Mouse (Mus musculus) forebrain, embryonic 11.5 days (tissue): ENCODE measurements at regions not wholly inside any gene's neighbourhood (a gene's known extent, or its start where the extent isn't known, plus 50 kb on each side); places are given as distances from the start of the nearest gene placed in this dataset.

Experiments used
- ATAC-seq: fragments of 200-750 bp; cut with Nextera tagmentation; replicated peaks from 2 replicates; pipeline ENCODE4 v1.8.0; 2017; ENCODE audit warnings: moderate TSS enrichment; ENCODE audit not compliant: low FRiP score
- DNase-seq: peaks from one replicate; pipeline ENCODE4 v3.0.0-alpha.2; 2017; ENCODE audit warnings: low spot score
- H3K27ac ChIP-seq: fragments of 300-500 bp; sonication (generic); 2 replicates; pipeline ENCODE4 v1.5.1; 2014; ENCODE audit warnings: low read depth, low read length
- H3K27me3 ChIP-seq: fragments of 300-500 bp; sonication (generic); 2 replicates; pipeline ENCODE4 v1.6.1; 2014; ENCODE audit warnings: mild to moderate bottlenecking, low read length, mixed read lengths; ENCODE audit not compliant: control insufficient read depth, insufficient read depth
- H3K36me3 ChIP-seq: fragments of 300-500 bp; sonication (generic); 2 replicates; pipeline ENCODE4 v1.6.1; 2014; ENCODE audit warnings: mild to moderate bottlenecking, low read length, moderate library complexity, mixed read lengths; ENCODE audit not compliant: control insufficient read depth, insufficient read depth
- H3K4me1 ChIP-seq: fragments of 300-500 bp; sonication (generic); replicated peaks from 2 replicates; pipeline ENCODE4 v1.6.1; 2014; ENCODE audit warnings: low read length, mixed read lengths; ENCODE audit not compliant: control insufficient read depth, insufficient read depth
- H3K4me2 ChIP-seq: fragments of 300-500 bp; sonication (generic); 2 replicates; pipeline ENCODE4 v1.6.1; 2014; ENCODE audit warnings: low read depth, mild to moderate bottlenecking, low read length, moderate library complexity, mixed read lengths; ENCODE audit not compliant: severe bottlenecking
- H3K4me3 ChIP-seq: fragments of 300-500 bp; sonication (generic); 2 replicates; pipeline ENCODE4 v1.5.1; 2014; ENCODE audit warnings: low read depth, low read length
- H3K9ac ChIP-seq: fragments of 300-500 bp; sonication (generic); 2 replicates; pipeline ENCODE4 v1.6.1; 2014; ENCODE audit warnings: low read length
- H3K9me3 ChIP-seq: fragments of 300-500 bp; sonication (generic); 2 replicates; pipeline ENCODE4 v1.6.1; 2016; ENCODE audit warnings: low read length, mixed read lengths; ENCODE audit not compliant: control insufficient read depth
- WGBS: fragments of 180-500 bp; shearing (Covaris S2); extraction: QIAGEN DNeasy Blood & Tissue Kit; methylation state at CpG from one replicate; pipeline ENCODE4 v1.1.7; 2014; 5-methylcytosine and 5-hydroxymethylcytosine counted together

DNA sequence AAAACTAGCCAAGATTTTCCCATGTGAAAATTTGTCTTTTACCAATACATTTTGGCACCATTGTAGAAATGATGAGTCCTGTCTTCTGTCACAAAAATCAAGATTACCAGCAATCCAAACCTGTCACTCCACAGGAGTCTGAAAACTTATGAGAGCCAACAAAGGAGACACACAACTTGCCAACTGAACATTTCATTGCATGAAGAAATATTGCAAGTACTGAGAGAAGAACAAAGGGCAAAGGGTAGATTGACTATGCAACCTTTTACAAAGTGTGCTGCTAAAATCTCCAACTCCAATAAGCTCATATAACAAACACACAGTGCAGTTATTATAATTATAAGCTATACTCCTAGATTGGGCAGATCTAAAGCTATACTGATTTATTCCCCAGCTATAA, 108.7 kb upstream of the Cpeb2 start:
- Histone ChIP-seq H3K9me3 (no peaks in the 10 kb centered on the region), H3K4me1 (no peaks in the 10 kb centered on the region), H3K4me2 (no peak overlapping the region), H3K9ac (no peak overlapping the region), H3K36me3 (no peaks in the 10 kb centered on the region), H3K27ac (no peak overlapping the region), H3K27me3 (no peaks in the 10 kb centered on the region), H3K4me3 (no peak overlapping the region)
- DNase-seq (no peak), ATAC-seq (no peak)

DNA sequence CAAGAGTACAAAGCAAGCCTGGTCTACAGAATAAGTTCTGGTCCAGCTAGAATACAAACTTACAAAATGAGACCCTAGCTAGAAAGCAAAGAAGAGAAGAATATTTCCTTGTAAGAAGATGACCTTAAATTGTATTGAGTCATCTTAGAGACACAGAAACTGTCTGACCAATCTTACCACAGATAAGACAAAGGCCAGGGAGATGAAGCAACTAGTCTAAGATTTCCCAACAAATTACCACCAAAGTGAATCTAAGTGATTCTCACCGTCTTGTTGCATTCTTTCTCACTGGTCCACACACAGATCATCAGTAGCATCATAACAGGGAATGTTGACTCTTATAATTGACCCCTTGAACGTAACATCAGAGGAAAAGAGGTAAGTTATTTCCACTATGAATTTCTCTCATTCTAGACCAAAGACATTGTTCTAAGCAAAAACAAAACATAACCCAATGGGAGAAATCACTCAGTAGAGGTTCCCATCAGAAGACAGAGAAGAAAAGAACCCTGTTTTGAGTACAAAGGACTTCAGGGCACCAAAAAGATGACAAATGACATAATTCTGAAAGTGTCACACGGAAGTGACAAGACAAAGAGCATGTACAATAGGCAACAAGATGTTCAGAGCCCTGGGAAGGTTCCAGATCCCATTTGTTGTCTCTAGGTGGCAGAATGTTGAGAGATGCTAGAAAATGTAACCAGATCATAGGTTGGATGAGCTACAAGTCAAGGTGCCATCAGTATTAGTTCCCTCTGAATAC, 107.0 kb upstream of the Cpeb2 start:
- WGBS, result 80% methylated on average over 3 of the region's 3 CpGs
- H3K4me1 ChIP-seq, result no peaks in the 10 kb centered on the region
- DNase-seq, result no peak
- no peak for ATAC-seq
- H3K4me2 ChIP-seq, result no peak overlapping the region
- H3K9me3 ChIP-seq, result no peaks in the 10 kb centered on the region
- no peaks in the 10 kb centered on the region for H3K27me3 ChIP-seq
- H3K36me3 ChIP-seq, result no peaks in the 10 kb centered on the region
- H3K9ac ChIP-seq, result no peak overlapping the region
- no peak overlapping the region for H3K27ac ChIP-seq
- no peak overlapping the region for H3K4me3 ChIP-seq

DNA sequence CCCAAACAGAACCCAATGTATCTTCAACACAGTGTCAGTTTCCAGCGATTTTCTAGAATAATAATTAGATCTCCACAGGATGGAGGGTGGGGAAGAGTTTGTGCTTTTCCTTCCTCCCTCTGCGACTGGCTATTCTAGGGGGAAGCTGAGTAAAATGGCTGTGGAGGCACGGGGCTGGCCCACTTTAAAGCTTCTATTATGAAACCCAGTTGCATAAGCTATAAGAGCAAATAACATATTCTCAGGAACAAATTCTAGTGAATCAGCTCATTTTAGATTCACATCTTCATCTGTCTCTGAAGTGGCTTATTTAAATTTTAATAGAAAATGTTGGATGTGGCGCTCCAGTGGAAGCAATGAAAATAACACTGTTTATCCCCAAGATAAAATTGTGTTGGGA, 102.6 kb upstream of the Cpeb2 start:
- no peak for DNase-seq
- H3K4me3 ChIP-seq, result no peak overlapping the region
- H3K4me1 ChIP-seq, result no peaks in the 10 kb centered on the region
- 75% methylated on average over 4 of the region's 4 CpGs for WGBS
- no peaks in the 10 kb centered on the region for H3K36me3 ChIP-seq
- no peak overlapping the region for H3K4me2 ChIP-seq
- H3K27me3 ChIP-seq, result no peaks in the 10 kb centered on the region
- no peaks in the 10 kb centered on the region for H3K9me3 ChIP-seq
- no peak overlapping the region for H3K9ac ChIP-seq
- ATAC-seq, result no peak
- H3K27ac ChIP-seq, result no peak overlapping the region

DNA sequence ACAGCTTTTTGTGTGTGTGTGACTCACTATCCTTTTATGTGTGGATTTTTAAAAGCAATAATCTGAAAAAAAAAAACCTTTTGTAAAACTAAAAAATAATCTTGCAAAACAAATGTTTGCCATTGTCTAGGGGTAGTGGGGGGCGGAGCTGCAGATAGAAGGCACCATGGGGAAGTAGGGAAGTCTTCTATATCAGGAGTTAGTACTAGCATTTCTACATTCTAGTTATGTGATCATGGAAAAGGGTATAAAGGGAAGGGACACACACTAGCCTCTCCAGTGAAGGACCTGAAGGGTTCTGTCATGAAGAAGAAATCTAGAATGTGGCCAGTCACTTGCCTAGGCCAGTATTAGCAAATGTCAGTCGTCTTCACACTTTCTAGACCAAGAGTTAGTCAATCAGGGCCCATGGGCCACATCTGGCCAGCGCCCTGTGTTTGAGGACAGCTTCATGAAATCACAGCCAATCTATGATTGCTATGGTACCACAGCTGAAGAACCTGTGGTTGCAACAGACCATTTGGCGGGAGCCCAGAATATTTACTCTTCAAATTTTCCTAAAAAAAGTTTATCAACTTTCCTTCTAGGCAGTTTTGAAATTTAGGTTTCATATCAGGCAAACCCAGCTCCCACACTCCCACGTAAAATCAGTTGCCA, 101.9 kb upstream of the Cpeb2 start:
- 93% methylated on average over 5 of the region's 5 CpGs for WGBS
- H3K36me3 ChIP-seq, result no peaks in the 10 kb centered on the region
- no peak for DNase-seq
- H3K4me3 ChIP-seq, result no peak overlapping the region
- no peak overlapping the region for H3K9ac ChIP-seq
- H3K4me1 ChIP-seq, result no peaks in the 10 kb centered on the region
- no peaks in the 10 kb centered on the region for H3K27me3 ChIP-seq
- H3K27ac ChIP-seq, result no peak overlapping the region
- H3K4me2 ChIP-seq, result no peak overlapping the region
- no peak for ATAC-seq
- no peaks in the 10 kb centered on the region for H3K9me3 ChIP-seq

DNA sequence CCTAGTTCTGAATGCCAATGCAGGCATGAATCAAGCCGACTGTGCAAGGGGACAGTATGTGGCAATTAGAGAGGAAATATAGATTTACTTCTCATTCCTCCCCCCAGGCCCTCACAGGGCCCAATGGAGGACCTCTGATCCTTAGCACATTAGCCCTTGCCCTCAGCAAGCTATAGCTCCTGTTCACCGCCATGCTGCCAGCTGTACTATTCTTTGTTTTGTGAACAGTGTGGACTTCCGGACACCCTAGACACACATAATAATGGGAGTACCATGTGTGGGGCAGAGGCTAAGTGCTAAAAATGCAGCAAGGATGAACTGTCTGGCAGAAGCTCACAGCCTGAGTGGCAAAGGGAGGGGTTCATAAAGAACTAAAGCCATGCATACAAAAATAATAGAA, 99.3 kb upstream of the Cpeb2 start:
- H3K9ac ChIP-seq, result no peak overlapping the region
- no peaks in the 10 kb centered on the region for H3K36me3 ChIP-seq
- ATAC-seq, result no peak
- 76% methylated on average over 3 of the region's 3 CpGs for WGBS
- H3K27ac ChIP-seq, result no peak overlapping the region
- H3K4me1 ChIP-seq, result no peaks in the 10 kb centered on the region
- no peak overlapping the region for H3K4me3 ChIP-seq
- no peak for DNase-seq
- no peaks in the 10 kb centered on the region for H3K9me3 ChIP-seq
- H3K27me3 ChIP-seq, result no peaks in the 10 kb centered on the region
- no peak overlapping the region for H3K4me2 ChIP-seq

DNA sequence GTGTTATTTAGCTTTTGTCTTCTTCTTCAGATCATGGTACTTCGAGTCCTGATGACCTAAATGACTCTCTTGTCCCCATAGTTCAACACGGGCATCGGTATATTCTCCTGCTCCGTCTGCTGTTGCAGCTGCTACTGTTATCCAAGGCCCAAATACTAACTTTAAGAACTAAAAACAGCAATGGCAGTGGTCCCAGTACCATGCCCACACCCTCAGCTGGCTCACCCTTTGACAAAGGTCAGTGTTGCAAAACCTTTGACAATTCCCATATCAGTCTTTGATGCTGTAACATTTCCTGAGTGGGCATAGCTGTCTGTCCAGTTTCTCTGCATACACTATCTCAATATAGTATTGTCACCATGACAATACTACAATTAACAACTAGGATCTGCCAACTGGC, 96.8 kb upstream of the Cpeb2 start:
- no peaks in the 10 kb centered on the region for H3K4me1 ChIP-seq
- no peaks in the 10 kb centered on the region for H3K36me3 ChIP-seq
- H3K27me3 ChIP-seq, result no peaks in the 10 kb centered on the region
- no peak overlapping the region for H3K4me3 ChIP-seq
- ATAC-seq (no peak), DNase-seq (no peak)
- H3K27ac ChIP-seq, result no peak overlapping the region
- H3K9me3 ChIP-seq, result no peaks in the 10 kb centered on the region
- no peak overlapping the region for H3K4me2 ChIP-seq
- H3K9ac ChIP-seq, result no peak overlapping the region
- WGBS, result 87% methylated on average over 4 of the region's 4 CpGs

DNA sequence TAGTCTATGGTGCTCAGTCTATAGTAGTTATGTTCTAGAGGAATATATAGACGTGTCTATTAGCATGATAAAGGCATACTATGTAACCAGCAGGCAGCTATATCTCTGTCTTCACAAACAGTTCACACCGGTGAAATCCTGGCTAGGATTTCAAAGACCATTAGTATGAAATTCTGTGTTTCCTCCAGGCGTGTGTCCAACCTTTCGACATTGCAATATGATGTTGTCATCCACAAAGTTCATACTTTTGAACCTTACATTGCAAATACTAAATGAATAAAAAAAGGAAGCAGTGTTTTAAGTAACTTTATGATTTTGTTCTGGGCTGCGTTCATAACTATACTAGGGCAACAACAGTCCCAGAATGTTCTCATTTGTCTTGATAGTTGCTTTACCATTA, 95.2 kb upstream of the Cpeb2 start:
- no peak overlapping the region for H3K4me3 ChIP-seq
- H3K36me3 ChIP-seq, result no peaks in the 10 kb centered on the region
- ATAC-seq (no peak), DNase-seq (no peak)
- no peak overlapping the region for H3K9ac ChIP-seq
- H3K27ac ChIP-seq, result no peak overlapping the region
- H3K4me1 ChIP-seq, result no peaks in the 10 kb centered on the region
- no peak overlapping the region for H3K4me2 ChIP-seq
- no peaks in the 10 kb centered on the region for H3K9me3 ChIP-seq
- 88% methylated on average over 5 of the region's 5 CpGs for WGBS
- no peaks in the 10 kb centered on the region for H3K27me3 ChIP-seq

DNA sequence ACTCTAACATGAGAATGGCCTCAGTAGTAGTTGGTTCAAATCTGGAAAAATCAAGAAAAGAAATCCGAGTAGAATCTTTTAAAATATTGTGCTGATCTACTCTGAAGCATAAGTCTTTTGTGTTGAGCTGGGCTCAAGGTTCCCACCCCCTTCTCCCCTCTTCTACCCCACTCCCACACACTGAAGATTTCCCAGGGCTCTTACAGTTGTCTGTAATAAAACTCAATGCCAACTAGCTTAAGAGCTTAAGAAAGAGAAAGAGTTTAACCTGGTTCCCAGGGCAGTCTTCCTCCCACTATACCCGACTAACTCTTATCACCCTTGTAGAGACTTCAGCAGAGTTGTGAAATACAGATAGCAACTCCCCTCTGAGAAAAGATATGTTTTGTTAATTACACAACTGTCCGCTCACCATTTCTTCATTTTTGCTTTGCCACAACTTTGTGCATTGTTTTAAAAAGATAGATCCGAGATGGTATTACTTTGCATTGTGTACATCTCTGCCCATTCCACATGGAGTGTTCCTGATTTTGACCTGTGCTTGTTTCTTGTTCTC, 94.0 kb upstream of the Cpeb2 start:
- Histone ChIP-seq H3K27ac (no peak overlapping the region), H3K4me1 (no peaks in the 10 kb centered on the region), H3K9me3 (no peaks in the 10 kb centered on the region), H3K27me3 (no peaks in the 10 kb centered on the region), H3K36me3 (no peaks in the 10 kb centered on the region), H3K9ac (no peak overlapping the region), H3K4me3 (no peak overlapping the region), H3K4me2 (no peak overlapping the region)
- 91% methylated on average over 4 of the region's 4 CpGs for WGBS
- DNase-seq (no peak), ATAC-seq (no peak)

DNA sequence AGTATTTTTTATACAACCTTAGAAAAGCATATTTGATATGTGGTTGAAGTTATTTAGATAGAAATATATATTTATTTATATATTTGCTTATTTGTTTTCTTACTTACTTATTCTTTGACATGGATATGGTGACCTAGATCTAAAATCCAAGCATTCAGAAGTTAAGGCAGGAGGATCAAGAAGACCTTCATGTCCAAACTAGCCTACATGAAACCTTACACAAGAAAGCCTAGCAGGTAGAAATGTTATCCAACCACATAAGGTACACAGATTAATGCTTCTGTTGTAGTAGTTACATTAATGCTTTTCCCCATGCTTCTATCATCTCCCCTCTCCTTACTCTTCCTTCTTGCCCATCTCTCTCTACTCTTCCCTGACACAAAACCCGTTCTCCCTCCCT, 93.2 kb upstream of the Cpeb2 start:
- Histone ChIP-seq H3K9me3 (no peaks in the 10 kb centered on the region), H3K27ac (no peak overlapping the region), H3K4me3 (no peak overlapping the region), H3K4me1 (no peaks in the 10 kb centered on the region), H3K9ac (no peak overlapping the region), H3K36me3 (no peaks in the 10 kb centered on the region), H3K27me3 (no peaks in the 10 kb centered on the region), H3K4me2 (no peak overlapping the region)
- DNase-seq (no peak), ATAC-seq (no peak)
- WGBS, result 87% methylated on average over 1 of the region's 1 CpGs
